Mouse (Mus musculus) cerebellum, adult 11-12 months (tissue): Measurements from ENCODE around the gene Cul5.
A peak's percentile ranks its signal among the peaks of the same experiment; 100 is the strongest.

Experiments
- DNase-seq: peaks from one replicate; pipeline ENCODE4 v3.0.0; 2022

Cul5 gene

GRCm38 (mm10) chr9:53604954-53605353, 64.9 kb downstream of the Cul5 start:
- no peak for DNase-seq

- no peak for DNase-seq
Measured at GRCm38 (mm10) chr9:53603849-53604248, 66.0 kb downstream of the Cul5 start.

GRCm38 (mm10) chr9:53603384-53603783, 66.4 kb downstream of the Cul5 start:
- DNase-seq = no peak

GRCm38 (mm10) chr9:53601541-53601940, 68.3 kb downstream of the Cul5 start:
- no peak for DNase-seq

GRCm38 (mm10) chr9:53598631-53599030, 71.2 kb downstream of the Cul5 start:
- no peak for DNase-seq

- no peak for DNase-seq
Measured at GRCm38 (mm10) chr9:53596971-53597600, 72.7 kb downstream of the Cul5 start.

- no peak for DNase-seq
Measured at GRCm38 (mm10) chr9:53594764-53595163, 75.0 kb downstream of the Cul5 start.

GRCm38 (mm10) chr9:53581870-53582269, 87.9 kb downstream of the Cul5 start:
- peak; percentile 63 for DNase-seq

GRCm38 (mm10) chr9:53575721-53576120, 94.1 kb downstream of the Cul5 start:
- no peak for DNase-seq

GRCm38 (mm10) chr9:53572516-53573307, 97.1 kb downstream of the Cul5 start:
- no peak for DNase-seq

GRCm38 (mm10) chr9:53570662-53571061, 99.2 kb downstream of the Cul5 start:
- peak; percentile 17 for DNase-seq
